20 mouse cellular contexts compared by ENCODE assay signal in the genomic region with DNA sequence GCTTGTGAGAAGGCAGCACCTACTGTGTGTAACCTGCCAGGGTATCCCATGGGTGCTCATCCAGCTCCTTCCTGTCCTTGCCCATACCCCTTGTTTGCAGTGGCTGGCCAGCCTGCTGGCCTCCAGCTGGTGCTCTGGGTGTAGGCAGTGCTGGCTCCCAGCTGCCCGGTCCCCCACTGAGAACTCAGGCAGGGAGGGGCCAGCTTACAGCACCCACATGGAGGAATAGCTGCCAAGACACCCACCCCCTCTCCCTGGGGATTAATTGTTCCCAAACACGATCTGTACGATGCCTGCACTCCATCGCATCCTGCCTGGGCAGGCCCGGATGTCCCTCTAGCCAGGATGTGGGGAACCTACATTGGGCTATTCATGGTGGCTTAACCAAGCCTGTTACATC. TPM values are rescaled to one million over a fixed set of nuclear protein-coding genes. Genes with fewer than 3 reads are reported as not detected.
DNase-seq lines count a peak whose midpoint lies in the region; ATAC-seq and TF ChIP-seq lines count a peak whose summit lies in the region.
"Had no signal": no experiment of that assay in that cellular context is flagged by ENCODE, and none has a peak within 500 bp of the region (broad histone marks: within the 10 kb centered on the region; RNA-seq: fewer than 3 reads in every experiment).

No protein-coding gene starts in this region.

- H3K4me2 ChIP-seq in stomach, embryonic 16.5 days (ENCODE audit: low read depth, low read length) = no peak overlapping the region
- H3K4me2 ChIP-seq: embryonic facial prominence, embryonic 12.5 days; hindbrain, embryonic 15.5 days; lung, embryonic 14.5 days; neural tube, embryonic 12.5 days had no signal

- H3K4me3 ChIP-seq in kidney, adult 2 months (ENCODE audit: insufficient read depth, low read depth, low read length) = no peak overlapping the region
- H3K4me3 ChIP-seq in stomach, embryonic 16.5 days (replicated peaks; ENCODE audit: low read length) = no peak overlapping the region
- H3K4me3 ChIP-seq: embryonic facial prominence, embryonic 12.5 days; hindbrain, embryonic 15.5 days; neural tube, embryonic 12.5 days had no signal

- TF ChIP-seq POLR2A in kidney, adult 2 months (IDR thresholded peaks at IDR 0.05; ENCODE audit: low read depth, low read length) = no peak

- WGBS in kidney, adult 2 months = 60% methylated on average over 5 of the region's 5 CpGs
- WGBS in stomach, embryonic 16.5 days = 54% methylated on average over 5 of the region's 5 CpGs

- no peak overlapping the region for H3K27ac ChIP-seq in kidney, adult 2 months (ENCODE audit: insufficient read depth, low read depth, low read length)
- H3K27ac ChIP-seq in stomach, embryonic 16.5 days (ENCODE audit: low read length) = no peak overlapping the region
- H3K27ac ChIP-seq: embryonic facial prominence, embryonic 12.5 days; hindbrain, embryonic 15.5 days; neural tube, embryonic 12.5 days had no signal

- H3K27me3 ChIP-seq in kidney, adult 2 months (replicated peaks; ENCODE audit: control insufficient read depth, insufficient read depth, low read length) = no peaks in the 10 kb centered on the region
- no peaks in the 10 kb centered on the region for H3K27me3 ChIP-seq in stomach, embryonic 16.5 days (ENCODE audit: control insufficient read depth, insufficient read depth, low read length)
- H3K27me3 ChIP-seq: embryonic facial prominence, embryonic 12.5 days; hindbrain, embryonic 15.5 days; neural tube, embryonic 12.5 days; Patski had no signal

- peak; percentile 11; the same call in 1 of the 2 replicates for ATAC-seq in stomach, embryonic 16.5 days (ENCODE audit: insufficient read depth, low FRiP score)
- ATAC-seq in megakaryocyte, adult 5-6 weeks (ENCODE audit: poor library complexity, severe bottlenecking) = no peak
- ATAC-seq: activated CD4-positive, CD25-positive, alpha-beta regulatory T cell, adult 4 months; intestine, postnatal 0 days; Patski had no signal

- TF ChIP-seq CTCF in kidney, adult 2 months (conservative IDR thresholded peaks at IDR 0.05; ENCODE audit: insufficient read depth, insufficient read length, low read depth, low read length) = no peak

- no peaks in the 10 kb centered on the region for H3K9me3 ChIP-seq in stomach, embryonic 16.5 days (replicated peaks; ENCODE audit: control insufficient read depth, low read length)
- H3K9me3 ChIP-seq: embryonic facial prominence, embryonic 12.5 days; hindbrain, embryonic 15.5 days; neural tube, embryonic 12.5 days had no signal

- H3K4me1 ChIP-seq in kidney, adult 2 months (ENCODE audit: control insufficient read depth, insufficient read depth, low read length) = no peaks in the 10 kb centered on the region
- H3K4me1 ChIP-seq in stomach, embryonic 16.5 days (ENCODE audit: control insufficient read depth, insufficient read depth, low read length) = no peaks in the 10 kb centered on the region
- H3K4me1 ChIP-seq: hindbrain, embryonic 15.5 days; neural tube, embryonic 12.5 days had no signal

- no peak overlapping the region for H3K9ac ChIP-seq in stomach, embryonic 16.5 days (ENCODE audit: low read length)
- H3K9ac ChIP-seq: embryonic facial prominence, embryonic 12.5 days; hindbrain, embryonic 15.5 days; lung, embryonic 14.5 days; neural tube, embryonic 12.5 days had no signal

- peak; percentile 12 for DNase-seq in kidney, adult 2 months
- no peak for DNase-seq in kidney, postnatal 25 days
- peak; percentile 12 to 36 for DNase-seq in right cerebral cortex, adult 2 months (ENCODE audit: low spot score in 2 of 2)
- no peak for DNase-seq in right cerebral cortex, postnatal 36 days (ENCODE audit: low spot score in 2 of 2)
- peak; percentile 34 to 58 for DNase-seq in layer of hippocampus, postnatal 14 days (ENCODE audit: low spot score in 2 of 2)
- DNase-seq in kidney, adult 8-10 months = no peak
- DNase-seq: adrenal gland, postnatal 14 days; cerebellum, adult 18-20 months; gastrocnemius, postnatal 14 days; lung, embryonic 14.5 days; right cerebral cortex, postnatal 4 days had no signal

- H3K36me3 ChIP-seq in kidney, adult 2 months (ENCODE audit: control insufficient read depth, insufficient read depth, low read length) = no peaks in the 10 kb centered on the region
- no peaks in the 10 kb centered on the region for H3K36me3 ChIP-seq in stomach, embryonic 16.5 days (ENCODE audit: control insufficient read depth, insufficient read depth, low read length)
- H3K36me3 ChIP-seq: embryonic facial prominence, embryonic 12.5 days; hindbrain, embryonic 15.5 days; neural tube, embryonic 12.5 days had no signal

RNA-seq across cellular contexts. Expression of a gene that starts 13.1 kb away (rescaled TPM):
- polyA plus RNA-seq in kidney, adult 2 months (2012; rRNA removed) = 23.6 and 30.8 TPM in 2 replicates
- total RNA-seq in layer of hippocampus, postnatal 14 days (2021) = 100 to 1,000 TPM in 1 of 2 experiments, 10 to 100 TPM in 1; 49.4 to 112 TPM
- 93.7 and 97.0 TPM in 2 replicates for polyA plus RNA-seq in stomach, embryonic 16.5 days (2015; fragmentation: Nextera tagmentation; extraction: Ambion mirVana)
- total RNA-seq in megakaryocyte, adult 5-6 weeks (2015) = not detected in 2 replicates
- not detected in 2 replicates for total RNA-seq in megakaryocyte, adult 5-6 weeks (2017)
- total RNA-seq: megakaryocyte-erythroid progenitor cell, adult 5-6 weeks had no signal
- polyA plus RNA-seq: Patski had no signal

RNA-seq across cellular contexts. Expression of a gene that starts 45.7 kb away (rescaled TPM):
- polyA plus RNA-seq in kidney, adult 2 months (2012; rRNA removed) = 7.3 and 7.9 TPM in 2 replicates
- total RNA-seq in layer of hippocampus, postnatal 14 days (2021) = 10 to 100 TPM; 50.9 to 54.6 TPM
- polyA plus RNA-seq in stomach, embryonic 16.5 days (2015; fragmentation: Nextera tagmentation; extraction: Ambion mirVana) = 3.7 and 4.1 TPM in 2 replicates
- 9.5 and 11.8 TPM in 2 replicates for total RNA-seq in megakaryocyte, adult 5-6 weeks (2015)
- 7.5 and 8.3 TPM in 2 replicates for total RNA-seq in megakaryocyte, adult 5-6 weeks (2017)

Comparison
In these comparisons a context has a peak if more than half of its experiments do, and no peak if none do; other contexts are left out.
1. DNase-seq: peak in kidney, adult 2 months (single experiment), right cerebral cortex, adult 2 months (2 of 2) and layer of hippocampus, postnatal 14 days (2 of 2); none in kidney, postnatal 25 days (0 of 2), right cerebral cortex, postnatal 36 days (0 of 2) and kidney, adult 8-10 months (0 of 2).
2. RNA of a gene that starts 13.1 kb away (total RNA-seq): 49.4 to 112 TPM in layer of hippocampus, postnatal 14 days; not detected in megakaryocyte, adult 5-6 weeks; every median in the first group is over 10 times any median in the second.
3. RNA of a gene that starts 45.7 kb away (total RNA-seq): 50.9 to 54.6 TPM in layer of hippocampus, postnatal 14 days; 7.5 to 11.8 TPM in megakaryocyte, adult 5-6 weeks; every median in the first group is over 4 times any median in the second.